Mouse (Mus musculus): ENCODE measurements at regions not wholly inside any gene's neighbourhood (a gene's known extent, or its start where the extent isn't known, plus 50 kb on each side); places are given as distances from the start of the nearest gene placed in this dataset.

GRCm38 (mm10) chr9:120823397-120823796 lies 105.6 kb upstream of the Ctnnb1 start:
- Histone ChIP-seq H3K4me3 (no peak overlapping the region), H3K36me3 (no peaks in the 10 kb centered on the region), H3K9me3 (no peaks in the 10 kb centered on the region), H3K27ac (no peak overlapping the region), H3K27me3 (ENCODE audit: insufficient read depth, poor library complexity, severe bottlenecking) (no peaks in the 10 kb centered on the region), H3K4me1 (peaks cover 7% of the 10 kb centered on the region; the same call in 1 of the 2 replicates)
- no peak for DNase-seq (ENCODE audit: low spot score)
- 70% methylated on average over 6 of the region's 6 CpGs for WGBS

GRCm38 (mm10) chr9:120826266-120826665 lies 102.8 kb upstream of the Ctnnb1 start:
- Histone ChIP-seq H3K9me3 (no peaks in the 10 kb centered on the region), H3K27me3 (ENCODE audit: insufficient read depth, poor library complexity, severe bottlenecking) (no peaks in the 10 kb centered on the region), H3K27ac (no peak overlapping the region), H3K4me3 (no peak overlapping the region), H3K4me1 (peaks cover 1% of the 10 kb centered on the region; the same call in 1 of the 2 replicates), H3K36me3 (no peaks in the 10 kb centered on the region)
- DNase-seq (ENCODE audit: low spot score): no peak
- WGBS: 56% methylated on average over 4 of the region's 4 CpGs

- 71% methylated on average over 5 of the region's 5 CpGs for WGBS
- no peaks in the 10 kb centered on the region for H3K9me3 ChIP-seq
- no peaks in the 10 kb centered on the region for H3K36me3 ChIP-seq
- H3K27me3 ChIP-seq (ENCODE audit: insufficient read depth, poor library complexity, severe bottlenecking): no peaks in the 10 kb centered on the region
- H3K4me3 ChIP-seq: no peak overlapping the region
- DNase-seq (ENCODE audit: low spot score): no peak
- H3K27ac ChIP-seq: no peak overlapping the region
- no peaks in the 10 kb centered on the region for H3K4me1 ChIP-seq
Observed at GRCm38 (mm10) chr9:120830526-120830925, 98.5 kb upstream of the Ctnnb1 start.

GRCm38 (mm10) chr9:120834166-120834565 lies 94.8 kb upstream of the Ctnnb1 start:
- no peaks in the 10 kb centered on the region for H3K36me3 ChIP-seq
- 80% methylated on average over 9 of the region's 9 CpGs for WGBS
- no peaks in the 10 kb centered on the region for H3K9me3 ChIP-seq
- H3K27ac ChIP-seq: no peak overlapping the region
- no peak for DNase-seq (ENCODE audit: low spot score)
- no peaks in the 10 kb centered on the region for H3K27me3 ChIP-seq (ENCODE audit: insufficient read depth, poor library complexity, severe bottlenecking)
- H3K4me3 ChIP-seq: no peak overlapping the region
- no peaks in the 10 kb centered on the region for H3K4me1 ChIP-seq

- Histone ChIP-seq H3K4me3 (no peak overlapping the region), H3K4me1 (no peaks in the 10 kb centered on the region), H3K27ac (no peak overlapping the region), H3K27me3 (ENCODE audit: insufficient read depth, poor library complexity, severe bottlenecking) (no peaks in the 10 kb centered on the region), H3K9me3 (no peaks in the 10 kb centered on the region), H3K36me3 (no peaks in the 10 kb centered on the region)
- 88% methylated on average over 4 of the region's 4 CpGs for WGBS
- DNase-seq (ENCODE audit: low spot score): no peak
Observed at GRCm38 (mm10) chr9:120835621-120836020, 93.4 kb upstream of the Ctnnb1 start.

- 85% methylated on average over 8 of the region's 8 CpGs for WGBS
- Histone ChIP-seq H3K27me3 (ENCODE audit: insufficient read depth, poor library complexity, severe bottlenecking) (no peaks in the 10 kb centered on the region), H3K4me3 (no peak overlapping the region), H3K9me3 (no peaks in the 10 kb centered on the region), H3K4me1 (no peaks in the 10 kb centered on the region), H3K36me3 (no peaks in the 10 kb centered on the region), H3K27ac (no peak overlapping the region)
- DNase-seq (ENCODE audit: low spot score): no peak
Observed at GRCm38 (mm10) chr9:120837431-120838150, 91.4 kb upstream of the Ctnnb1 start.

- H3K27me3 ChIP-seq (ENCODE audit: insufficient read depth, poor library complexity, severe bottlenecking): no peaks in the 10 kb centered on the region
- DNase-seq (ENCODE audit: low spot score): no peak
- no peaks in the 10 kb centered on the region for H3K36me3 ChIP-seq
- no peaks in the 10 kb centered on the region for H3K9me3 ChIP-seq
- no peak overlapping the region for H3K27ac ChIP-seq
- no peak overlapping the region for H3K4me3 ChIP-seq
- WGBS: 71% methylated on average over 8 of the region's 8 CpGs
- no peaks in the 10 kb centered on the region for H3K4me1 ChIP-seq
Observed at GRCm38 (mm10) chr9:120843753-120844152, 85.3 kb upstream of the Ctnnb1 start.

- WGBS: 79% methylated on average over 10 of the region's 10 CpGs
- Histone ChIP-seq H3K4me3 (no peak overlapping the region), H3K4me1 (peaks cover 7% of the 10 kb centered on the region; the same call in 1 of the 2 replicates), H3K9me3 (no peaks in the 10 kb centered on the region), H3K36me3 (no peaks in the 10 kb centered on the region), H3K27me3 (ENCODE audit: insufficient read depth, poor library complexity, severe bottlenecking) (no peaks in the 10 kb centered on the region), H3K27ac (no peak overlapping the region)
- no peak for DNase-seq (ENCODE audit: low spot score)
Observed at GRCm38 (mm10) chr9:120845538-120845937, 83.5 kb upstream of the Ctnnb1 start.

- Histone ChIP-seq H3K27ac (no peak overlapping the region), H3K9me3 (no peaks in the 10 kb centered on the region), H3K4me1 (peaks cover 12% of the 10 kb centered on the region), H3K36me3 (no peaks in the 10 kb centered on the region), H3K4me3 (no peak overlapping the region), H3K27me3 (ENCODE audit: insufficient read depth, poor library complexity, severe bottlenecking) (no peaks in the 10 kb centered on the region)
- no peak for DNase-seq (ENCODE audit: low spot score)
- 66% methylated on average over 5 of the region's 5 CpGs for WGBS
Observed at GRCm38 (mm10) chr9:120847649-120848048, 81.4 kb upstream of the Ctnnb1 start.

GRCm38 (mm10) chr9:120848962-120849361 lies 80.1 kb upstream of the Ctnnb1 start:
- peaks cover 18% of the 10 kb centered on the region for H3K4me1 ChIP-seq
- WGBS: 49% methylated on average over 2 of the region's 2 CpGs
- H3K27ac ChIP-seq: no peak overlapping the region; the same call in 1 of the 2 replicates
- no peaks in the 10 kb centered on the region for H3K36me3 ChIP-seq
- H3K4me3 ChIP-seq: no peak overlapping the region
- H3K27me3 ChIP-seq (ENCODE audit: insufficient read depth, poor library complexity, severe bottlenecking): no peaks in the 10 kb centered on the region
- no peak for DNase-seq (ENCODE audit: low spot score)
- no peaks in the 10 kb centered on the region for H3K9me3 ChIP-seq

- Histone ChIP-seq H3K9me3 (no peaks in the 10 kb centered on the region), H3K4me1 (peaks cover 18% of the 10 kb centered on the region), H3K36me3 (no peaks in the 10 kb centered on the region), H3K27ac (no peak overlapping the region), H3K27me3 (ENCODE audit: insufficient read depth, poor library complexity, severe bottlenecking) (no peaks in the 10 kb centered on the region), H3K4me3 (no peak overlapping the region)
- WGBS: 64% methylated on average over 5 of the region's 5 CpGs
- DNase-seq (ENCODE audit: low spot score): no peak
Observed at GRCm38 (mm10) chr9:120850092-120850491, 78.9 kb upstream of the Ctnnb1 start.

- no peak for DNase-seq (ENCODE audit: low spot score)
- no peaks in the 10 kb centered on the region for H3K36me3 ChIP-seq
- peak overlapping the region; percentile 18; the same call in 1 of the 2 replicates for H3K27ac ChIP-seq
- no peak overlapping the region for H3K4me3 ChIP-seq
- WGBS: 85% methylated on average over 5 of the region's 5 CpGs
- H3K9me3 ChIP-seq: no peaks in the 10 kb centered on the region
- no peaks in the 10 kb centered on the region for H3K27me3 ChIP-seq (ENCODE audit: insufficient read depth, poor library complexity, severe bottlenecking)
- peaks cover 23% of the 10 kb centered on the region for H3K4me1 ChIP-seq
Observed at GRCm38 (mm10) chr9:120851914-120852313, 77.1 kb upstream of the Ctnnb1 start.

- Histone ChIP-seq H3K36me3 (no peaks in the 10 kb centered on the region), H3K27me3 (ENCODE audit: insufficient read depth, poor library complexity, severe bottlenecking) (no peaks in the 10 kb centered on the region), H3K4me1 (peaks cover 23% of the 10 kb centered on the region), H3K27ac (peak overlapping the region; percentile 11; the same call in 1 of the 2 replicates), H3K4me3 (no peak overlapping the region), H3K9me3 (no peaks in the 10 kb centered on the region)
- no peak for DNase-seq (ENCODE audit: low spot score)
- WGBS: 63% methylated on average over 6 of the region's 6 CpGs
Observed at GRCm38 (mm10) chr9:120852572-120852971, 76.4 kb upstream of the Ctnnb1 start.

Measured in heart, embryonic 10.5 days (tissue).